10 mouse cellular contexts compared by ENCODE assay signal in genomic region chr4:136186739-136187472, GRCm38 (mm10). TPM values are rescaled to one million over a fixed set of nuclear protein-coding genes. Genes with fewer than 3 reads are reported as not detected.
DNase-seq lines count a peak whose midpoint lies in the region; ATAC-seq lines count a peak whose summit lies in the region.
"Had no signal": no experiment of that assay in that cellular context is flagged by ENCODE, and none has a peak within 500 bp of the region (broad histone marks: within the 10 kb centered on the region; RNA-seq: fewer than 3 reads in every experiment).

No protein-coding gene starts in this region.

- H3K36me3 ChIP-seq in kidney, embryonic 14.5 days (ENCODE audit: control insufficient read depth, insufficient read depth, low read length) = peaks cover 32% of the 10 kb centered on the region; the same call in 1 of the 2 replicates
- H3K36me3 ChIP-seq in lung, embryonic 15.5 days = no peaks in the 10 kb centered on the region; the same call in 1 of the 2 replicates
- H3K36me3 ChIP-seq in stomach, embryonic 15.5 days = no peaks in the 10 kb centered on the region

- ATAC-seq in kidney, embryonic 14.5 days (ENCODE audit: low FRiP score, low TSS enrichment) = no peak
- ATAC-seq in lung, embryonic 15.5 days (ENCODE audit: borderline replicate concordance, extremely low read depth, low FRiP score, low TSS enrichment) = peak; percentile 75; the same call in 1 of the 2 replicates
- ATAC-seq in stomach, embryonic 15.5 days (ENCODE audit: insufficient read depth, low FRiP score, low read depth) = peak; percentile 63
- ATAC-seq in cerebellum, adult (ENCODE audit: insufficient number of reproducible peaks, low FRiP score, low TSS enrichment) = no peak; the same call in 1 of the 2 replicates

- H3K4me2 ChIP-seq in kidney, embryonic 14.5 days (replicated peaks; ENCODE audit: low read depth, low read length) = no peak overlapping the region
- H3K4me2 ChIP-seq in lung, embryonic 15.5 days = peak overlapping the region; percentile 36
- H3K4me2 ChIP-seq in stomach, embryonic 15.5 days = peak overlapping the region; percentile 29

- 75% methylated on average over 23 of the region's 23 CpGs for WGBS in kidney, embryonic 14.5 days
- 45% methylated on average over 23 of the region's 23 CpGs for WGBS in lung, embryonic 15.5 days
- WGBS in stomach, embryonic 15.5 days = 62% methylated on average over 23 of the region's 23 CpGs

- H3K27ac ChIP-seq in kidney, embryonic 14.5 days (ENCODE audit: low read depth, low read length) = no peak overlapping the region
- H3K27ac ChIP-seq in lung, embryonic 15.5 days = peak overlapping the region; percentile 85
- H3K27ac ChIP-seq in stomach, embryonic 15.5 days = peak overlapping the region; percentile 51

- no peaks in the 10 kb centered on the region for H3K4me1 ChIP-seq in kidney, embryonic 14.5 days (ENCODE audit: control insufficient read depth, insufficient read depth, low read length)
- H3K4me1 ChIP-seq in lung, embryonic 15.5 days = peaks cover 28% of the 10 kb centered on the region
- peaks cover 10% of the 10 kb centered on the region for H3K4me1 ChIP-seq in stomach, embryonic 15.5 days

- no peaks in the 10 kb centered on the region for H3K9me3 ChIP-seq in kidney, embryonic 14.5 days (ENCODE audit: control insufficient read depth, low read length)
- no peaks in the 10 kb centered on the region for H3K9me3 ChIP-seq in lung, embryonic 15.5 days
- H3K9me3 ChIP-seq in stomach, embryonic 15.5 days = no peaks in the 10 kb centered on the region

- H3K9ac ChIP-seq in kidney, embryonic 14.5 days (ENCODE audit: low read depth, low read length) = no peak overlapping the region
- peak overlapping the region; percentile 14; the same call in 1 of the 2 replicates for H3K9ac ChIP-seq in lung, embryonic 15.5 days
- no peak overlapping the region for H3K9ac ChIP-seq in stomach, embryonic 15.5 days

- no peak overlapping the region for H3K4me3 ChIP-seq in kidney, embryonic 14.5 days (ENCODE audit: low read length)
- H3K4me3 ChIP-seq in lung, embryonic 15.5 days = no peak overlapping the region
- H3K4me3 ChIP-seq in stomach, embryonic 15.5 days (replicated peaks) = 0 out of 2 replicates have a peak overlapping the region, but pooled peaks have one; percentile 4

- no peaks in the 10 kb centered on the region for H3K27me3 ChIP-seq in kidney, embryonic 14.5 days (ENCODE audit: control insufficient read depth, insufficient read depth, low read length)
- no peaks in the 10 kb centered on the region for H3K27me3 ChIP-seq in lung, embryonic 15.5 days
- no peaks in the 10 kb centered on the region for H3K27me3 ChIP-seq in stomach, embryonic 15.5 days (replicated peaks)

- DNase-seq in kidney, adult 18-20 months = peak; percentile 60
- DNase-seq in kidney, postnatal 14 days = peak; percentile 77
- DNase-seq in ovary, postnatal 14 days (ENCODE audit: low spot score) = no peak
- no peak for DNase-seq in layer of hippocampus, postnatal 14 days (ENCODE audit: low spot score in 2 of 2)
- DNase-seq: adrenal gland, postnatal 14 days; left cerebral cortex, postnatal 4 days had no signal

RNA-seq across cellular contexts. Expression of gene E2f2, which starts 14.7 kb away (rescaled TPM):
- 5.7 and 6.0 TPM in 2 replicates for polyA plus RNA-seq in kidney, embryonic 14.5 days (2014; fragmentation: Nextera tagmentation; extraction: Ambion mirVana)
- 13.7 and 16.1 TPM in 2 replicates for polyA plus RNA-seq in lung, embryonic 15.5 days (2015; fragmentation: Nextera tagmentation; extraction: Ambion mirVana)
- 8.6 and 11.4 TPM in 2 replicates for polyA plus RNA-seq in stomach, embryonic 15.5 days (2015; fragmentation: Nextera tagmentation; extraction: Ambion mirVana)
- 1 to 10 TPM; 1.1 to 1.4 TPM for total RNA-seq in layer of hippocampus, postnatal 14 days (2021)

RNA-seq across cellular contexts. Expression of gene Asap3, which starts 19.3 kb away (rescaled TPM):
- 2.0 and 3.0 TPM in 2 replicates for polyA plus RNA-seq in kidney, embryonic 14.5 days (2014; fragmentation: Nextera tagmentation; extraction: Ambion mirVana)
- polyA plus RNA-seq in lung, embryonic 15.5 days (2015; fragmentation: Nextera tagmentation; extraction: Ambion mirVana) = 6.5 and 8.1 TPM in 2 replicates
- polyA plus RNA-seq in stomach, embryonic 15.5 days (2015; fragmentation: Nextera tagmentation; extraction: Ambion mirVana) = 6.4 and 7.8 TPM in 2 replicates
- total RNA-seq in layer of hippocampus, postnatal 14 days (2021) = 1 to 10 TPM; 5.1 to 6.0 TPM

RNA-seq across cellular contexts. Expression of gene Id3, which starts 43.6 kb away (rescaled TPM):
- polyA plus RNA-seq in kidney, embryonic 14.5 days (2014; fragmentation: Nextera tagmentation; extraction: Ambion mirVana) = 848 and 979 TPM in 2 replicates
- polyA plus RNA-seq in lung, embryonic 15.5 days (2015; fragmentation: Nextera tagmentation; extraction: Ambion mirVana) = 498 and 529 TPM in 2 replicates
- polyA plus RNA-seq in stomach, embryonic 15.5 days (2015; fragmentation: Nextera tagmentation; extraction: Ambion mirVana) = 274 and 292 TPM in 2 replicates
- total RNA-seq in layer of hippocampus, postnatal 14 days (2021) = 10 to 100 TPM; 77.9 to 91.6 TPM

Comparison
In these comparisons a context has a peak if more than half of its experiments do, and no peak if none do; other contexts are left out.
1. DNase-seq: peak in kidney, adult 18-20 months (single experiment) and kidney, postnatal 14 days (single experiment); none in ovary, postnatal 14 days (single experiment) and layer of hippocampus, postnatal 14 days (0 of 2).
2. ATAC-seq: peak in lung, embryonic 15.5 days (single experiment) and stomach, embryonic 15.5 days (single experiment); none in kidney, embryonic 14.5 days (single experiment) and cerebellum, adult (single experiment).